Mouse (Mus musculus) limb, embryonic 14.5 days (tissue): ENCODE measurements around the gene Elmo1. TPM values are rescaled to one million over a fixed set of nuclear protein-coding genes. Genes with fewer than 3 reads are reported as not detected.

Experiments used
- ATAC-seq: fragments of 200-750 bp; cut with Nextera tagmentation; 2 replicates; pipeline ENCODE4 v1.8.0; 2017; ENCODE audit warnings: low read depth, moderate number of reproducible peaks, moderate TSS enrichment; ENCODE audit not compliant: low FRiP score
- DNase-seq: peaks from one replicate; pipeline ENCODE4 v3.0.0-alpha.2; 2015; ENCODE audit warnings: low spot score
- H3K27ac ChIP-seq: fragments of 300-500 bp; sonication (generic); replicated peaks from 2 replicates; pipeline ENCODE4 v1.5.1; 2014; ENCODE audit warnings: low read depth, mild to moderate bottlenecking, low read length, moderate library complexity, mixed read lengths
- H3K27me3 ChIP-seq: fragments of 300-500 bp; sonication (generic); 2 replicates; pipeline ENCODE4 v1.6.1; 2014; ENCODE audit warnings: low read length, mixed read lengths; ENCODE audit not compliant: control insufficient read depth, insufficient read depth
- H3K36me3 ChIP-seq: fragments of 300-500 bp; sonication (generic); 2 replicates; pipeline ENCODE4 v1.6.1; 2014; ENCODE audit warnings: mild to moderate bottlenecking, low read length, moderate library complexity, mixed read lengths; ENCODE audit not compliant: control insufficient read depth, insufficient read depth
- H3K4me1 ChIP-seq: fragments of 300-500 bp; sonication (generic); 2 replicates; pipeline ENCODE4 v1.6.1; 2014; ENCODE audit warnings: antibody characterized with exemption, low read length, mixed read lengths; ENCODE audit not compliant: control insufficient read depth, insufficient read depth
- H3K4me2 ChIP-seq: fragments of 300-500 bp; sonication (generic); replicated peaks from 2 replicates; pipeline ENCODE4 v1.6.1; 2014; ENCODE audit warnings: low read depth, mild to moderate bottlenecking, low read length, moderate library complexity; ENCODE audit not compliant: severe bottlenecking
- H3K4me3 ChIP-seq: fragments of 300-500 bp; sonication (generic); replicated peaks from 2 replicates; pipeline ENCODE4 v1.5.1; 2014; ENCODE audit warnings: low read length
- H3K9ac ChIP-seq: fragments of 300-500 bp; sonication (generic); 2 replicates; pipeline ENCODE4 v1.6.1; 2014; ENCODE audit warnings: mild to moderate bottlenecking, low read depth, low read length, moderate library complexity; ENCODE audit not compliant: severe bottlenecking
- H3K9me3 ChIP-seq: fragments of 300-500 bp; sonication (generic); 2 replicates; pipeline ENCODE4 v1.6.1; 2016; ENCODE audit warnings: low read length; ENCODE audit not compliant: control insufficient read depth
- POLR2A ChIP-seq: fragments of 200-500 bp; IDR thresholded peaks from 2 replicates; pipeline ENCODE4 v1.8.0; 2012; ENCODE audit warnings: inconsistent platforms, mild to moderate bottlenecking, moderate library complexity, borderline replicate concordance; ENCODE audit not compliant: insufficient read depth, insufficient read length; ENCODE audit errors: extremely low read depth
- WGBS: fragments of 180-500 bp; shearing (Covaris S2); extraction: QIAGEN DNeasy Blood & Tissue Kit; methylation state at CpG from one replicate; pipeline ENCODE4 v1.1.7; 2014; 5-methylcytosine and 5-hydroxymethylcytosine counted together
- polyA plus RNA-seq, 2 experiments: library from polyadenylated mRNA; depleted of rRNA in 1 of 2; stranded (reverse) in 1 of 2; unstranded in 1 of 2; fragments of >200 nt; fragmentation: Nextera tagmentation in 1 of 2; extraction: Ambion mirVana in 1 of 2; gene quantifications; 2 replicates each; pipeline versions ENCODE4 v1.2.1 to v1.2.3; 2012 to 2014

Gene Elmo1
- polyA plus RNA-seq, 2 experiments = 12.8 TPM

DNA sequence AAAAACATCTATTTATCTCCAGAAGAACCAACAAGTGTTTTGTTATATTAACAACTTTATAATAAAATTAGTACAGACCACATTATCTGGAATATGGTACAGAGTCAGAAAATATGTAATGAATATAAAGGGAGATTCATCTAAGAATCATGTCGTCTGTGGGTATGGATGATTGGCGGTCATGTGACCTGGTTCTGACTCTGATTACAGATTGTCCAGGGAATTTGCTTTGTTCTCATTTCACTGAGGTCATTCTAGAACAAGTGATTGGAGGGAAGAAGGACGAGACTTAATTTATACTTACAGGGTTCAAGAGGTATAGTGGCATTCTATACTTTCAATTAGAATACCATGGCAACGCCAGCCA is 95.4 kb downstream of the Elmo1 start:
- no peak for ATAC-seq
- H3K27ac ChIP-seq = no peak overlapping the region

DNA sequence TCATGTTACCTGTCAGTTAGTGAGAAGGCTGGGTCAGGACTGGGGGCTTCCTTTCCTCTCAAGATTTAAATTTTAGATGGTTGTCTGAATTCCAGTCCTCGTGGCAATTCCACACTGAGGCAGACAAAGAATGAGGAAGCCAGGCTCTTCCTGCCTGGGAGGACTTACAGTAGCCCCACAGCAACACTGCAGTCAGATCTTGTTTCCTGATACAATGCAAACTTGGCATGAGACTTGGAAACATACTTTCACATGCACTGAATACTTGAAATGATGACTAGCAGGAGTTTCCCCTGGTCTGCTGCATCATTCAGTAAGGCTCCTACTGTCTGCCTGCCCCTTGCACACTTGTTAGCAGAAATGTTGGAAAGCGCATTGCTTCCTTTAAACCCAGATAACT is 97.3 kb downstream of the Elmo1 start:
- peaks cover 14% of the 10 kb centered on the region for H3K4me1 ChIP-seq
- H3K9me3 ChIP-seq = no peaks in the 10 kb centered on the region
- no peak overlapping the region for H3K27ac ChIP-seq
- H3K27me3 ChIP-seq = no peaks in the 10 kb centered on the region
- no peak for TF ChIP-seq POLR2A
- no peak for ATAC-seq
- no peaks in the 10 kb centered on the region for H3K36me3 ChIP-seq
- peak; percentile 32 for DNase-seq
- no peak overlapping the region for H3K4me3 ChIP-seq
- WGBS = 73% methylated on average over 2 of the region's 2 CpGs
- no peak overlapping the region for H3K9ac ChIP-seq
- H3K4me2 ChIP-seq = no peak overlapping the region

More for the DNA sequence above, 95.4 kb downstream of the Elmo1 start:
- no peaks in the 10 kb centered on the region for H3K36me3 ChIP-seq
- H3K9me3 ChIP-seq = no peaks in the 10 kb centered on the region
- no peak overlapping the region for H3K4me3 ChIP-seq
- 88% methylated on average over 4 of the region's 4 CpGs for WGBS
- no peaks in the 10 kb centered on the region for H3K27me3 ChIP-seq
- H3K4me1 ChIP-seq = peaks cover 23% of the 10 kb centered on the region
- H3K9ac ChIP-seq = no peak overlapping the region
- no peak for TF ChIP-seq POLR2A
- no peak for DNase-seq
- no peak overlapping the region for H3K4me2 ChIP-seq

DNA sequence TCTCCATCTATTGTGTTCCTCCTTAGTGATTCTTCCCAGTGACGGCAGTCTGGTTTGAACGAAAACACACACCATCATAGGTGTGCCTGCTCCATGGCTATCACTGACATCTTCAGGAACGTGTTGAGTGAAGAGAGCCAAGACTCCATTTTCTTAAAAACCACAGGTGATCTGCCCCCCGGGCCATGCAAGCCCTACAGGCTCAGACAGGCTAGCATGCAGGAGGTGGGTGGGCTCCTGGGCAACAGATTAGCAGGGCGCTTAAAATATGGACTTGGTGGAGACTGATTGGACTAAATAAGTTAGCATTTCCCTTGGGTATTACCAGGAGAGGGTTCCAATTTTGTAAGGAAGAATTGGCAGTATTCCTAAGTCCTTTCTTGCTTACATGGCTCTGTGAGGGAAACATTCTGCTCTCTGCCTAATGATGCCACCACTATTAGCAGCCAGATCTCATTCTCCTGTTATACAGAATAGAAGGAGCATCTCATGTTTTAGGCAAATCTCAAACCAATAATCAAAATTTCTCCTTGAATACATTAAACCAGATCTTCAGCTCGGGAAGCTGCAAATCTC is 101.7 kb downstream of the Elmo1 start:
- H3K9ac ChIP-seq = no peak overlapping the region
- H3K36me3 ChIP-seq = no peaks in the 10 kb centered on the region
- no peaks in the 10 kb centered on the region for H3K4me1 ChIP-seq
- DNase-seq = no peak
- ATAC-seq = no peak
- WGBS = 72% methylated on average over 6 of the region's 6 CpGs
- H3K27ac ChIP-seq = no peak overlapping the region
- no peak overlapping the region for H3K4me2 ChIP-seq
- no peak for TF ChIP-seq POLR2A
- no peak overlapping the region for H3K4me3 ChIP-seq
- no peaks in the 10 kb centered on the region for H3K27me3 ChIP-seq
- no peaks in the 10 kb centered on the region for H3K9me3 ChIP-seq

DNA sequence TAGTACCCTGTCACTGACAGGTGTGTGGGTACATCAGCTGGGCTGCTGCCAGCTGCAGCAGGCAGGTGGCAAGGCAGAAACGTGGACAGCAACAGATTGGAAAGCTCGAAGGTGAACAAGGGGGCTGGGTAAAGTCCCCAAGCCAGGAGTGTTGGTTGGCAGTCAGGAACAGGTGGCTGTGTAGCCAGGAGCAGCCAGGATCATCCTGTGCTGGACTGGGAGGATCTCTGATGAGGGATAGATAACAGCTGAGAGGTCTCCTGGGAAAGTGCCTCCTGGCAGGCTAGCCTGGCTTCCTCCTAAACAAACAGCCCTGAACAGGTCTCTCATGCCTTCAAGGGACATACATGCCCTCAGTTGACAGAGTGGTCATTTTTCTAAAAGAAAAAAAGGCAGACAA is 110.2 kb downstream of the Elmo1 start:
- Histone ChIP-seq H3K36me3 (no peaks in the 10 kb centered on the region), H3K27me3 (no peaks in the 10 kb centered on the region), H3K4me2 (no peak overlapping the region), H3K4me3 (no peak overlapping the region), H3K9ac (no peak overlapping the region), H3K4me1 (no peaks in the 10 kb centered on the region), H3K27ac (no peak overlapping the region), H3K9me3 (no peaks in the 10 kb centered on the region)
- 55% methylated on average over 2 of the region's 2 CpGs for WGBS
- DNase-seq (no peak), ATAC-seq (no peak)
- TF ChIP-seq POLR2A = no peak

DNA sequence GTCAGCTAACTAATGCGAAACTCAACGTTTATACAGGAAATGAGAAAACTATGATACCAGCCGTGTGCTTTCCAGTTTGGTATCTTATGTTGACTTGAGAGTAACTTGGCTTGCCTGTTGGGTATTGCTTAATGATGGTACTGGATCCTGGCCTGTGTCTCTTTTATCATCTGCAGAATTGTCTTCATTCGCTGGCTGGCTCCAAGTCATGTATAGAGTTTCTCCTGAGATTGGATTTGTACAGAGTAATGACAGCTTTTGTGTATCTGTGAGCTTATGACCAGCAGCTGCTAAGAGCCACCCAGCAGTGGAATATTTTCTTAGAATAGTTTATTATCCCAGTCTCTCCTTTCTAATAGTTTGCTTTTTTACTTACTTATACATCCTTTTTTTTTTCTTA is 112.2 kb downstream of the Elmo1 start:
- H3K36me3 ChIP-seq = no peaks in the 10 kb centered on the region
- no peak overlapping the region for H3K4me2 ChIP-seq
- H3K4me3 ChIP-seq = no peak overlapping the region
- no peaks in the 10 kb centered on the region for H3K4me1 ChIP-seq
- H3K9ac ChIP-seq = no peak overlapping the region
- no peaks in the 10 kb centered on the region for H3K27me3 ChIP-seq
- no peak for TF ChIP-seq POLR2A
- DNase-seq (no peak), ATAC-seq (no peak)
- H3K9me3 ChIP-seq = no peaks in the 10 kb centered on the region
- no peak overlapping the region for H3K27ac ChIP-seq
- WGBS = 91% methylated on average over 4 of the region's 4 CpGs

DNA sequence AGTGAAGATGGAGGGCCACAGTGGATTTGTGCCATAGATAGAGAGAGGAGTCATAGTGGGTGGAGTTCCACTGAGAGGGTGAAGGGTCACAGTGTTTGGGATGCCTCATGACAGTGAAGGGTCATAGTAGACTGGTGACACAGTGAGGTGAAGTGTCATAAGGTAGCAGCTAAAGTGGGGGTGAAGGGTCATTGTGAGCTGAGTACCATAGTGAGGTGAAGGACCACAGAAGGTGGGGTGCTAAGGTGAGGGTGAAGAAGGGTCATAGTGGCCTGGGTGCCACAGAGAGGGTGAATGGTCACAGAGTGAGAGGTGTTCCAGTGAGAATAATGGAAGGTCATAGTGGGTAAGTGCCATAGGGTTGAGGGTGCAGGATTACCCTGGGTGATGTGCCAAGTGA is 113.8 kb downstream of the Elmo1 start:
- H3K4me2 ChIP-seq = no peak overlapping the region
- no peak for TF ChIP-seq POLR2A
- no peaks in the 10 kb centered on the region for H3K9me3 ChIP-seq
- H3K9ac ChIP-seq = no peak overlapping the region
- H3K27me3 ChIP-seq = no peaks in the 10 kb centered on the region
- no peak overlapping the region for H3K27ac ChIP-seq
- no peaks in the 10 kb centered on the region for H3K4me1 ChIP-seq
- no peaks in the 10 kb centered on the region for H3K36me3 ChIP-seq
- ATAC-seq (no peak), DNase-seq (no peak)
- H3K4me3 ChIP-seq = no peak overlapping the region
